Mouse (Mus musculus): Measurements from ENCODE around the gene Eif4g3. TPM values are rescaled to one million over a fixed set of nuclear protein-coding genes. Genes with fewer than 3 reads are reported as not detected.
A peak's percentile ranks its signal among the peaks of the same experiment; 100 is the strongest.
"Not testable (repeated sequence)": the region's sequence is repeated elsewhere in the genome, so short reads cannot be mapped to it uniquely, and the experiment has no call there.

The Eif4g3 gene
- polyA plus RNA-seq, 1 experiment from 2014 or later: 49.5 TPM

- peaks cover 24% of the 10 kb centered on the region for H3K4me1 ChIP-seq
- no peak overlapping the region for H3K27ac ChIP-seq (replicated peaks)
- no peak for ATAC-seq (ENCODE audit: low FRiP score)
- H3K4me2 ChIP-seq: no peak overlapping the region
- 98% methylated on average over 1 of the region's 1 CpGs for WGBS
- H3K36me3 ChIP-seq: peaks cover 11% of the 10 kb centered on the region
- no peaks in the 10 kb centered on the region for H3K9me3 ChIP-seq (replicated peaks)
- H3K4me3 ChIP-seq (replicated peaks): no peak overlapping the region
- no peak overlapping the region for H3K9ac ChIP-seq (replicated peaks)
- H3K27me3 ChIP-seq (replicated peaks): no peaks in the 10 kb centered on the region
Measured at GRCm38 (mm10) chr4:138045809-138046208, 53.0 kb downstream of the Eif4g3 start.

GRCm38 (mm10) chr4:138046371-138046770 lies 53.5 kb downstream of the Eif4g3 start:
- WGBS: 95% methylated on average over 8 of the region's 8 CpGs

GRCm38 (mm10) chr4:138049547-138049946 lies 56.7 kb downstream of the Eif4g3 start:
- no peak overlapping the region for H3K4me2 ChIP-seq
- WGBS: 72% methylated on average over 6 of the region's 6 CpGs
- H3K9me3 ChIP-seq (replicated peaks): no peaks in the 10 kb centered on the region
- H3K27ac ChIP-seq (replicated peaks): no peak overlapping the region
- H3K4me1 ChIP-seq: peaks cover 9% of the 10 kb centered on the region; the same call in 1 of the 2 replicates
- no peak for ATAC-seq (ENCODE audit: low FRiP score)
- H3K36me3 ChIP-seq: peaks cover 11% of the 10 kb centered on the region
- H3K27me3 ChIP-seq (replicated peaks): no peaks in the 10 kb centered on the region
- H3K9ac ChIP-seq (replicated peaks): no peak overlapping the region
- no peak overlapping the region for H3K4me3 ChIP-seq (replicated peaks)

More at GRCm38 (mm10) chr4:138046371-138046770, 53.5 kb downstream of the Eif4g3 start:
- Histone ChIP-seq H3K4me2 (no peak overlapping the region), H3K9me3 (replicated peaks) (no peaks in the 10 kb centered on the region), H3K27me3 (replicated peaks) (no peaks in the 10 kb centered on the region), H3K4me3 (replicated peaks) (no peak overlapping the region), H3K27ac (replicated peaks) (no peak overlapping the region), H3K36me3 (peaks cover 11% of the 10 kb centered on the region), H3K9ac (replicated peaks) (no peak overlapping the region), H3K4me1 (peaks cover 20% of the 10 kb centered on the region)
- no peak for ATAC-seq (ENCODE audit: low FRiP score)

- Histone ChIP-seq H3K27ac (replicated peaks) (no peak overlapping the region), H3K4me3 (replicated peaks) (no peak overlapping the region), H3K36me3 (no peaks in the 10 kb centered on the region; the same call in 1 of the 2 replicates), H3K27me3 (replicated peaks) (no peaks in the 10 kb centered on the region), H3K4me1 (peaks cover 9% of the 10 kb centered on the region; the same call in 1 of the 2 replicates), H3K4me2 (no peak overlapping the region), H3K9me3 (replicated peaks) (no peaks in the 10 kb centered on the region), H3K9ac (replicated peaks) (no peak overlapping the region)
- ATAC-seq (ENCODE audit: low FRiP score): no peak
- 93% methylated on average over 9 of the region's 9 CpGs for WGBS
Measured at GRCm38 (mm10) chr4:138051488-138051887, 58.7 kb downstream of the Eif4g3 start.

- Histone ChIP-seq H3K4me3 (replicated peaks) (no peak overlapping the region), H3K27me3 (replicated peaks) (no peaks in the 10 kb centered on the region), H3K4me2 (no peak overlapping the region), H3K36me3 (peaks cover 16% of the 10 kb centered on the region), H3K9me3 (replicated peaks) (0 out of 2 replicates have a peak, but pooled peaks cover 4% of the 10 kb centered on the region), H3K27ac (replicated peaks) (peak overlapping the region; percentile 41; the same call in 1 of the 2 replicates), H3K4me1 (0 out of 2 replicates have a peak, but pooled peaks cover 9% of the 10 kb centered on the region), H3K9ac (replicated peaks) (no peak overlapping the region)
- no peak for ATAC-seq (ENCODE audit: low FRiP score)
- 43% methylated on average over 5 of the region's 5 CpGs for WGBS
Measured at GRCm38 (mm10) chr4:138056658-138057057, 63.8 kb downstream of the Eif4g3 start.

GRCm38 (mm10) chr4:138057196-138057754 lies 64.5 kb downstream of the Eif4g3 start:
- ATAC-seq (ENCODE audit: low FRiP score); H3K27me3 ChIP-seq (replicated peaks): not testable (repeated sequence)
- WGBS: 97% methylated on average over 22 of the region's 22 CpGs

GRCm38 (mm10) chr4:138061161-138061560 lies 68.3 kb downstream of the Eif4g3 start:
- Histone ChIP-seq H3K9me3 (replicated peaks) (0 out of 2 replicates have a peak, but pooled peaks cover 4% of the 10 kb centered on the region), H3K36me3 (peaks cover 18% of the 10 kb centered on the region), H3K27ac (replicated peaks) (no peak overlapping the region), H3K4me3 (replicated peaks) (no peak overlapping the region), H3K27me3 (replicated peaks) (no peaks in the 10 kb centered on the region), H3K4me2 (no peak overlapping the region), H3K9ac (replicated peaks) (no peak overlapping the region), H3K4me1 (0 out of 2 replicates have a peak, but pooled peaks cover 23% of the 10 kb centered on the region)
- whole genome bisulfite sequencing: 74% methylated on average over 4 of the region's 4 CpGs
- ATAC-seq (ENCODE audit: low FRiP score): no peak

More at GRCm38 (mm10) chr4:138057196-138057754, 64.5 kb downstream of the Eif4g3 start:
- not testable (repeated sequence) for H3K27ac ChIP-seq (replicated peaks); H3K9me3 ChIP-seq (replicated peaks); H3K4me3 ChIP-seq (replicated peaks); H3K4me1 ChIP-seq; H3K9ac ChIP-seq (replicated peaks); H3K4me2 ChIP-seq
- H3K36me3 ChIP-seq: peaks cover 18% of the 10 kb centered on the region

GRCm38 (mm10) chr4:138063372-138064265 lies 70.8 kb downstream of the Eif4g3 start:
- no peak for ATAC-seq (ENCODE audit: low FRiP score)
- H3K9me3 ChIP-seq (replicated peaks): no peaks in the 10 kb centered on the region
- WGBS: 70% methylated on average over 7 of the region's 7 CpGs
- no peaks in the 10 kb centered on the region for H3K27me3 ChIP-seq (replicated peaks)
- H3K36me3 ChIP-seq: 0 out of 2 replicates have a peak, but pooled peaks cover 4% of the 10 kb centered on the region
- peaks cover 24% of the 10 kb centered on the region; the same call in 1 of the 2 replicates for H3K4me1 ChIP-seq
- H3K27ac ChIP-seq (replicated peaks): no peak overlapping the region; the same call in 1 of the 2 replicates
- H3K4me3 ChIP-seq (replicated peaks): no peak overlapping the region
- H3K9ac ChIP-seq (replicated peaks): no peak overlapping the region
- H3K4me2 ChIP-seq: no peak overlapping the region

GRCm38 (mm10) chr4:138064882-138065592 lies 72.2 kb downstream of the Eif4g3 start:
- Histone ChIP-seq H3K9ac (replicated peaks) (no peak overlapping the region), H3K36me3 (0 out of 2 replicates have a peak, but pooled peaks cover 7% of the 10 kb centered on the region), H3K27ac (replicated peaks) (peak overlapping the region; percentile 45; the same call in 1 of the 2 replicates), H3K4me2 (no peak overlapping the region), H3K9me3 (replicated peaks) (no peaks in the 10 kb centered on the region), H3K27me3 (replicated peaks) (no peaks in the 10 kb centered on the region), H3K4me3 (replicated peaks) (no peak overlapping the region), H3K4me1 (peaks cover 24% of the 10 kb centered on the region; the same call in 1 of the 2 replicates)
- ATAC-seq (ENCODE audit: low FRiP score): no peak
- 83% methylated on average over 11 of the region's 11 CpGs for WGBS

- Histone ChIP-seq H3K4me2 (no peak overlapping the region), H3K4me3 (replicated peaks) (no peak overlapping the region), H3K27ac (replicated peaks) (no peak overlapping the region), H3K9ac (replicated peaks) (no peak overlapping the region), H3K27me3 (replicated peaks) (no peaks in the 10 kb centered on the region), H3K4me1 (peaks cover 24% of the 10 kb centered on the region; the same call in 1 of the 2 replicates), H3K9me3 (replicated peaks) (no peaks in the 10 kb centered on the region), H3K36me3 (0 out of 2 replicates have a peak, but pooled peaks cover 7% of the 10 kb centered on the region)
- WGBS: 75% methylated on average over 4 of the region's 4 CpGs
- ATAC-seq (ENCODE audit: low FRiP score): no peak
Measured at GRCm38 (mm10) chr4:138065593-138066169, 72.9 kb downstream of the Eif4g3 start.

GRCm38 (mm10) chr4:138066421-138066820 lies 73.6 kb downstream of the Eif4g3 start:
- ATAC-seq (ENCODE audit: low FRiP score): no peak
- WGBS: 95% methylated on average over 7 of the region's 7 CpGs

More at GRCm38 (mm10) chr4:138066421-138066820, 73.6 kb downstream of the Eif4g3 start:
- Histone ChIP-seq H3K4me2 (no peak overlapping the region), H3K27ac (replicated peaks) (no peak overlapping the region), H3K27me3 (replicated peaks) (no peaks in the 10 kb centered on the region), H3K9me3 (replicated peaks) (no peaks in the 10 kb centered on the region), H3K9ac (replicated peaks) (no peak overlapping the region), H3K4me3 (replicated peaks) (no peak overlapping the region), H3K36me3 (0 out of 2 replicates have a peak, but pooled peaks cover 7% of the 10 kb centered on the region), H3K4me1 (peaks cover 20% of the 10 kb centered on the region)
